Mouse (Mus musculus) myocyte (in vitro differentiated cells): ENCODE results near the gene Il1rl2.

Source experiments
- E2F4 ChIP-seq: IDR thresholded peaks from one replicate; pipeline ENCODE4 v1.6.1; 2011; ENCODE audit warnings: mild to moderate bottlenecking, control low read depth, moderate library complexity; ENCODE audit not compliant: insufficient read depth
- MAX ChIP-seq: IDR thresholded peaks from one replicate; pipeline ENCODE4 v1.6.1; 2011; ENCODE audit warnings: low read depth, mild to moderate bottlenecking, control low read depth
- MYOD1 ChIP-seq, 3 experiments: IDR thresholded peaks; one replicate each; pipeline ENCODE4 v1.6.1; 2011; ENCODE audit warnings: control low read depth in 2 of 3, low read depth in 2 of 3, mild to moderate bottlenecking in 2 of 3, moderate library complexity in 1 of 3; ENCODE audit not compliant: insufficient read length in 2 of 3, control insufficient read depth in 1 of 3
- POLR2A ChIP-seq: IDR thresholded peaks from one replicate; pipeline ENCODE4 v1.6.1; 2011; ENCODE audit warnings: low read depth, mild to moderate bottlenecking, control low read depth, moderate library complexity; ENCODE audit not compliant: insufficient read length
- TCF3 ChIP-seq: IDR thresholded peaks from one replicate; pipeline ENCODE4 v1.6.1; 2011; ENCODE audit warnings: low read depth, control low read depth; ENCODE audit not compliant: insufficient read length

GRCm38 (mm10) chr1:40358771-40359181 lies 34.4 kb downstream of the Il1rl2 start:
- no peak for TF ChIP-seq POLR2A
- no peak for TF ChIP-seq MAX
- no peak for TF ChIP-seq TCF3
- no peak for TF ChIP-seq E2F4
- no peak for TF ChIP-seq MYOD1 (IDR thresholded peaks at IDR 0.05; ENCODE audit: control insufficient read depth in 1 of 3, insufficient read length in 2 of 3, low read depth in 2 of 3)
